Mouse (Mus musculus): Measurements from ENCODE around the gene Igsf11.

Igsf11 gene

GRCm38 (mm10) chr16:38892371-38892770 is at the start of gene Igsf11:
Igsf11 (plus strand) TSS chr16:38892671.
- no peak for DNase-seq (ENCODE audit: low spot score in 2 of 2)

- DNase-seq (ENCODE audit: low spot score in 2 of 2) = no peak
Measured at GRCm38 (mm10) chr16:38858120-38858749, 34.2 kb upstream of the Igsf11 start.

- no peak for DNase-seq (ENCODE audit: low spot score in 2 of 2)
Measured at GRCm38 (mm10) chr16:38860548-38860947, 31.9 kb upstream of the Igsf11 start.

- no peak for DNase-seq (ENCODE audit: low spot score in 2 of 2)
Measured at GRCm38 (mm10) chr16:38864358-38864757, 28.1 kb upstream of the Igsf11 start.

- DNase-seq (ENCODE audit: low spot score in 2 of 2) = no peak
Measured at GRCm38 (mm10) chr16:38873231-38873630, 19.2 kb upstream of the Igsf11 start.

GRCm38 (mm10) chr16:38874481-38874880 is 18.0 kb upstream of the Igsf11 start:
- peak in 1 of 2 experiments; percentile 26 for DNase-seq (ENCODE audit: low spot score in 2 of 2)

GRCm38 (mm10) chr16:38898816-38899425 is 6.5 kb downstream of the Igsf11 start:
- DNase-seq (ENCODE audit: low spot score in 2 of 2) = no peak

- no peak for DNase-seq (ENCODE audit: low spot score in 2 of 2)
Measured at GRCm38 (mm10) chr16:38900024-38900423, 7.6 kb downstream of the Igsf11 start.

GRCm38 (mm10) chr16:38902111-38902778 is 9.8 kb downstream of the Igsf11 start:
- DNase-seq (ENCODE audit: low spot score in 2 of 2) = peak; percentile 60 to 90

GRCm38 (mm10) chr16:38903020-38903419 is 10.5 kb downstream of the Igsf11 start:
- no peak for DNase-seq (ENCODE audit: low spot score in 2 of 2)

GRCm38 (mm10) chr16:38904202-38904601 is 11.7 kb downstream of the Igsf11 start:
- DNase-seq (ENCODE audit: low spot score in 2 of 2) = no peak

GRCm38 (mm10) chr16:38905911-38906310 is 13.4 kb downstream of the Igsf11 start:
- DNase-seq (ENCODE audit: low spot score in 2 of 2) = no peak

GRCm38 (mm10) chr16:38908304-38908703 is 15.8 kb downstream of the Igsf11 start:
- no peak for DNase-seq (ENCODE audit: low spot score in 2 of 2)

- no peak for DNase-seq (ENCODE audit: low spot score in 2 of 2)
Measured at GRCm38 (mm10) chr16:38909506-38909905, 17.0 kb downstream of the Igsf11 start.

GRCm38 (mm10) chr16:38910088-38910487 is 17.6 kb downstream of the Igsf11 start:
- DNase-seq (ENCODE audit: low spot score in 2 of 2) = no peak

- DNase-seq (ENCODE audit: low spot score in 2 of 2) = no peak
Measured at GRCm38 (mm10) chr16:38915451-38915850, 23.0 kb downstream of the Igsf11 start.

- DNase-seq (ENCODE audit: low spot score in 2 of 2) = no peak
Measured at GRCm38 (mm10) chr16:38916053-38916786, 23.7 kb downstream of the Igsf11 start.

- no peak for DNase-seq (ENCODE audit: low spot score in 2 of 2)
Measured at GRCm38 (mm10) chr16:38916885-38917284, 24.4 kb downstream of the Igsf11 start.

GRCm38 (mm10) chr16:38918121-38918520 is 25.6 kb downstream of the Igsf11 start:
- no peak for DNase-seq (ENCODE audit: low spot score in 2 of 2)

GRCm38 (mm10) chr16:38920488-38920887 is 28.0 kb downstream of the Igsf11 start:
- no peak for DNase-seq (ENCODE audit: low spot score in 2 of 2)

- peak; percentile 54 to 72 for DNase-seq (ENCODE audit: low spot score in 2 of 2)
Measured at GRCm38 (mm10) chr16:38924940-38925339, 32.5 kb downstream of the Igsf11 start.

- no peak for DNase-seq (ENCODE audit: low spot score in 2 of 2)
Measured at GRCm38 (mm10) chr16:38928760-38929159, 36.3 kb downstream of the Igsf11 start.
